Mouse (Mus musculus) heart, adult 2 months (tissue): ENCODE measurements around the gene Ap1s1. TPM values are rescaled to one million over a fixed set of nuclear protein-coding genes. Genes with fewer than 3 reads are reported as not detected.
A peak's percentile ranks its signal among the peaks of the same experiment; 100 is the strongest.

ENCODE experiments used
- DNase-seq, 2 experiments: peaks; one replicate each; pipeline ENCODE4 v3.0.0; 2021
- H3K27ac ChIP-seq: fragments of 200-600 bp; 2 replicates; pipeline ENCODE4 v1.8.1; 2022
- H3K27me3 ChIP-seq: fragments of 200-500 bp; 2 replicates; pipeline ENCODE4 v1.6.1; 2012; ENCODE audit warnings: mild to moderate bottlenecking, low read length, inconsistent platforms, mixed read lengths; ENCODE audit not compliant: control insufficient read depth, insufficient read depth
- H3K36me3 ChIP-seq: fragments of 200-500 bp; 2 replicates; pipeline ENCODE4 v1.6.1; 2012; ENCODE audit warnings: low read length, inconsistent platforms; ENCODE audit not compliant: control insufficient read depth, insufficient read depth
- H3K4me1 ChIP-seq: fragments of 200-500 bp; 2 replicates; pipeline ENCODE4 v1.6.1; 2011; ENCODE audit warnings: low read length; ENCODE audit not compliant: control insufficient read depth, insufficient read depth
- H3K4me3 ChIP-seq: fragments of 200-600 bp; 2 replicates; pipeline ENCODE4 v1.8.1; 2022
- H3K79me2 ChIP-seq: fragments of 200-500 bp; replicated peaks from 2 replicates; pipeline ENCODE4 v1.6.1; 2012; ENCODE audit warnings: mild to moderate bottlenecking, inconsistent platforms, low read length, moderate library complexity, mixed read lengths; ENCODE audit not compliant: control insufficient read depth, insufficient read depth
- H3K9ac ChIP-seq: fragments of 200-500 bp; 2 replicates; pipeline ENCODE4 v1.6.1; 2012; ENCODE audit warnings: low read depth, mild to moderate bottlenecking, control low read depth, inconsistent platforms, low read length, mixed read lengths
- CTCF ChIP-seq: fragments of 200-600 bp; IDR thresholded peaks from 2 replicates; pipeline ENCODE4 v1.8.1; 2022; ENCODE audit warnings: antibody characterized with exemption, mild to moderate bottlenecking, moderate library complexity
- EP300 ChIP-seq: fragments of 200-500 bp; IDR thresholded peaks from 2 replicates; pipeline ENCODE4 v1.6.1; 2011; ENCODE audit warnings: low read depth, low read length, control low read depth; ENCODE audit not compliant: insufficient read depth
- POLR2A ChIP-seq: fragments of 200-500 bp; IDR thresholded peaks from 2 replicates; pipeline ENCODE4 v1.6.1; 2011; ENCODE audit warnings: mild to moderate bottlenecking, low read depth, low read length, control low read depth; ENCODE audit not compliant: insufficient read depth
- WGBS: fragments of 180-500 bp; shearing (Covaris S2); methylation state at CpG from one replicate; pipeline ENCODE4 v1.1.7; 2018; 5-methylcytosine and 5-hydroxymethylcytosine counted together
- intact Hi-C: fragments of 180-260 bp; cut with DNase I; formaldehyde crosslinking; loops from one replicate; pipeline ENCODE4 v1.15.1; 2025
- polyA plus RNA-seq: library from polyadenylated mRNA; depleted of rRNA; stranded (reverse); fragments of >200 nt; gene quantifications from 2 replicates; pipeline ENCODE4 v1.2.3, GENCODE M21; 2012
- total RNA-seq, 2 experiments: library from RNA; stranded (reverse); gene quantifications; 2 replicates each; pipeline ENCODE4 v1.2.3; 2021

The Ap1s1 gene
- total and polyA plus RNA-seq, 3 experiments = 23.4 to 36.8 (median 33.9) TPM

GRCm38 (mm10) chr5:137085731-137086130, 39.8 kb upstream of the Ap1s1 start:
- H3K4me3 ChIP-seq = no peak overlapping the region
- TF ChIP-seq POLR2A (no peak), EP300 (no peak), CTCF (no peak)
- no peaks in the 10 kb centered on the region for H3K36me3 ChIP-seq
- H3K9ac ChIP-seq = no peak overlapping the region
- H3K79me2 ChIP-seq = no peaks in the 10 kb centered on the region
- no peak overlapping the region for H3K27ac ChIP-seq
- no peaks in the 10 kb centered on the region for H3K27me3 ChIP-seq
- WGBS = 89% methylated on average over 3 of the region's 3 CpGs
- intact Hi-C loops = no loop called here
- no peak for DNase-seq
- peaks cover 2% of the 10 kb centered on the region for H3K4me1 ChIP-seq

DNA sequence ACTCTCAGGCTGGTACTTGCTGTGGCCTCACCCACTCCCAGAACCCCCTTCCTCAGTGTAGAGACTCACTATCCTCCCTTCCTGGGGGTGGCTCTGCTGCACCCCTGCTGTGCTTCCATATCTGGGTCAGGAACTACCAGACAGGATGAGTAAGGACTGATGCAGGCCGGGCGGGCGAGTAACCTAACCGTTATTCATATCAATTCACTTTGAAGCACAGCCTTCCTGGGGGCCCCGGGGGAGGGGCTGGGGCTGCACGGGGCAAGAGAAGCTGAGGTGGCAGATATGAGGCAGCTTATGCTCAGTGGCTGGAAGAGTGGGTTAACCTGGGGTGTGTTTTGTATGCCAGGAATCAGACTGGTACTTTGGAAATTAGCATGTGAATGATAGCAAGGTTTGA, 39.1 kb upstream of the Ap1s1 start:
- no peaks in the 10 kb centered on the region for H3K27me3 ChIP-seq
- WGBS = 74% methylated on average over 6 of the region's 6 CpGs
- TF ChIP-seq POLR2A = no peak
- TF ChIP-seq CTCF = no peak
- TF ChIP-seq EP300 = no peak
- no peak overlapping the region for H3K27ac ChIP-seq
- H3K9ac ChIP-seq = no peak overlapping the region
- H3K4me1 ChIP-seq = peaks cover 4% of the 10 kb centered on the region
- H3K4me3 ChIP-seq = no peak overlapping the region
- H3K79me2 ChIP-seq = no peaks in the 10 kb centered on the region
- intact Hi-C loops = no loop called here
- H3K36me3 ChIP-seq = no peaks in the 10 kb centered on the region
- no peak for DNase-seq

DNA sequence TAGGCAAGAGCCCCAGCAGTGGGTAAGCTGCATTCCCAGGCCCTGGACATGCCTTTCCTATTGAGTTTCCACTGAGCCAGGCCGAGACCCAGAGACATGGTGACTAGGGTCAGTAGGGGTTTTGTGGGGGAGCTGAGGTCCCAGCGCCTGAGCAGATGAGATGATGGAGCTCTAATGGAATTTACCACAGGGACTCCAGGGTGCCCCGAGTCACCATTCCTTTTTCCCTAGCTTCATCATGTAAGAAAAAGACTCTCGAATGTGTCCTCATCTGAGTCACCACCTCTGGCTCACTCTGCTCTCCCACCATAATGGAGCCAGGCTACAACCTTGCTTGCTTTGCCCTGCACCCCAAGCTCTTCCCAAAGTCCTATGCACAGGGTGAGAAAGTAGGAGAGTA, 37.1 kb upstream of the Ap1s1 start:
- Histone ChIP-seq H3K27ac (no peak overlapping the region), H3K36me3 (no peaks in the 10 kb centered on the region), H3K4me3 (no peak overlapping the region), H3K4me1 (peaks cover 16% of the 10 kb centered on the region), H3K9ac (no peak overlapping the region), H3K79me2 (no peaks in the 10 kb centered on the region), H3K27me3 (no peaks in the 10 kb centered on the region)
- TF ChIP-seq EP300 (no peak), POLR2A (no peak), CTCF (no peak)
- intact Hi-C loops = no loop called here
- DNase-seq = no peak
- WGBS = 88% methylated on average over 4 of the region's 4 CpGs

GRCm38 (mm10) chr5:137079849-137080248, 33.9 kb upstream of the Ap1s1 start:
- peaks cover 28% of the 10 kb centered on the region for H3K4me1 ChIP-seq
- H3K27ac ChIP-seq = peak overlapping the region; percentile 44
- peak in 1 of 2 experiments; percentile 49 for DNase-seq
- no peaks in the 10 kb centered on the region for H3K27me3 ChIP-seq
- intact Hi-C loops = no loop called here
- TF ChIP-seq CTCF (no peak), POLR2A (no peak), EP300 (0 out of 2 replicates have a peak, but pooled peaks have one; percentile 36)
- H3K36me3 ChIP-seq = no peaks in the 10 kb centered on the region
- H3K9ac ChIP-seq = no peak overlapping the region
- no peaks in the 10 kb centered on the region for H3K79me2 ChIP-seq
- H3K4me3 ChIP-seq = no peak overlapping the region
- WGBS = 36% methylated on average over 5 of the region's 5 CpGs

- H3K4me1 ChIP-seq = peaks cover 32% of the 10 kb centered on the region
- H3K79me2 ChIP-seq = no peaks in the 10 kb centered on the region
- peak in 1 of 2 experiments; percentile 31 for DNase-seq
- no peak overlapping the region for H3K9ac ChIP-seq
- TF ChIP-seq CTCF (no peak), EP300 (no peak), POLR2A (no peak)
- H3K4me3 ChIP-seq = no peak overlapping the region
- H3K27me3 ChIP-seq = no peaks in the 10 kb centered on the region
- no peaks in the 10 kb centered on the region for H3K36me3 ChIP-seq
- intact Hi-C loops = no loop called here
- 14% methylated on average over 6 of the region's 6 CpGs for WGBS
- peak overlapping the region; percentile 47 for H3K27ac ChIP-seq
Observed at GRCm38 (mm10) chr5:137078616-137079015, 32.7 kb upstream of the Ap1s1 start.

- H3K4me3 ChIP-seq = no peak overlapping the region
- H3K79me2 ChIP-seq = no peaks in the 10 kb centered on the region
- no peaks in the 10 kb centered on the region for H3K27me3 ChIP-seq
- no peaks in the 10 kb centered on the region for H3K36me3 ChIP-seq
- H3K9ac ChIP-seq = no peak overlapping the region
- peak in 1 of 2 experiments; percentile 34 for DNase-seq
- 71% methylated on average over 14 of the region's 14 CpGs for WGBS
- H3K4me1 ChIP-seq = peaks cover 33% of the 10 kb centered on the region
- intact Hi-C loops = no loop called here
- TF ChIP-seq EP300 = no peak
- no peak for TF ChIP-seq POLR2A
- no peak for TF ChIP-seq CTCF
- H3K27ac ChIP-seq = peak overlapping the region; percentile 47; the same call in 1 of the 2 replicates
Observed at GRCm38 (mm10) chr5:137078041-137078440, 32.1 kb upstream of the Ap1s1 start.
